Comparison of ENCODE assay signal across 9 mouse cellular contexts in the genomic region with DNA sequence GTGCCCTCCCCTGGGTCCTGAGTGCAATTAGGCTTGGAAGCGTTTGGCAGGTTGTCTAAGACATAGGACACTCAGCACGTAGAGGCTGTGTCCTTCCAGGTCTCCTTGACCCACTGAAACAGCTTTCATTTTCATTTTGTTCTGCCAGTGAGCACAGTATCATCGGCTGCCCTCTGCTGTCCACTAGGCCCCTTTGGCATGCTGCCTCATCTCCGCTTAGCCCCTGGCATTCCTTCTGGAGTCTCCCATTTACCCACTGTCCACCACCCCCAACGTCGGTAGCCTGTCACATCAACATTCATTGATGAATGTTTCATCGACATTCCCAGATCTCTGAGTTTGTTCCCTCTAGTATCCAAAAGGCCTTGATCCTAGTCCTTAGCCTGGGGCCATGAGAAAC. TPM values are rescaled to one million over a fixed set of nuclear protein-coding genes. Genes with fewer than 3 reads are reported as not detected.
DNase-seq lines count a peak whose midpoint lies in the region; ATAC-seq and TF ChIP-seq lines count a peak whose summit lies in the region.
"Had no signal": no experiment of that assay in that cellular context is flagged by ENCODE, and none has a peak within 500 bp of the region (broad histone marks: within the 10 kb centered on the region; RNA-seq: fewer than 3 reads in every experiment).

No protein-coding gene starts in this region.

- ATAC-seq in heart, embryonic 13.5 days (ENCODE audit: extremely low read depth, insufficient number of reproducible peaks, low FRiP score, low TSS enrichment): no peak
- ATAC-seq in limb, embryonic 14.5 days (ENCODE audit: low FRiP score, low read depth): no peak
- no peak for ATAC-seq in stomach, embryonic 16.5 days (ENCODE audit: insufficient read depth, low FRiP score)

- DNase-seq in ovary, postnatal 14 days (ENCODE audit: low spot score): peak; percentile 22
- no peak for DNase-seq in ovary, adult 18-20 months (ENCODE audit: low spot score)
- no peak for DNase-seq in limb, embryonic 14.5 days (ENCODE audit: low spot score)
- DNase-seq in urinary bladder, postnatal 25 days (ENCODE audit: low spot score): no peak
- no peak for DNase-seq in urinary bladder, postnatal 4 days (ENCODE audit: low spot score in 2 of 2)
- DNase-seq in right cerebral cortex, postnatal 14 days: no peak

- TF ChIP-seq POLR2A in limb, embryonic 14.5 days (IDR thresholded peaks at IDR 0.05; ENCODE audit: borderline replicate concordance, extremely low read depth, insufficient read depth, insufficient read length): no peak

- no peaks in the 10 kb centered on the region for H3K36me3 ChIP-seq in heart, embryonic 13.5 days
- H3K36me3 ChIP-seq in limb, embryonic 14.5 days (ENCODE audit: control insufficient read depth, insufficient read depth, low read length): no peaks in the 10 kb centered on the region
- no peaks in the 10 kb centered on the region for H3K36me3 ChIP-seq in stomach, embryonic 16.5 days (ENCODE audit: control insufficient read depth, insufficient read depth, low read length)

- 55% methylated on average over 7 of the region's 7 CpGs for WGBS in heart, embryonic 13.5 days
- 86% methylated on average over 7 of the region's 7 CpGs for WGBS in limb, embryonic 14.5 days
- WGBS in stomach, embryonic 16.5 days: 79% methylated on average over 7 of the region's 7 CpGs

- peak overlapping the region; percentile 74 for H3K9ac ChIP-seq in heart, embryonic 13.5 days
- H3K9ac ChIP-seq in limb, embryonic 14.5 days (ENCODE audit: low read depth, low read length, severe bottlenecking): no peak overlapping the region
- peak overlapping the region; percentile 53 for H3K9ac ChIP-seq in stomach, embryonic 16.5 days (ENCODE audit: low read length)

- H3K9me3 ChIP-seq in heart, embryonic 13.5 days: no peaks in the 10 kb centered on the region
- H3K9me3 ChIP-seq in limb, embryonic 14.5 days (ENCODE audit: control insufficient read depth, low read length): no peaks in the 10 kb centered on the region
- no peaks in the 10 kb centered on the region for H3K9me3 ChIP-seq in stomach, embryonic 16.5 days (replicated peaks; ENCODE audit: control insufficient read depth, low read length)

- peaks cover 18% of the 10 kb centered on the region for H3K4me1 ChIP-seq in heart, embryonic 13.5 days
- H3K4me1 ChIP-seq in limb, embryonic 14.5 days (ENCODE audit: control insufficient read depth, insufficient read depth, low read length): no peaks in the 10 kb centered on the region
- H3K4me1 ChIP-seq in stomach, embryonic 16.5 days (ENCODE audit: control insufficient read depth, insufficient read depth, low read length): no peaks in the 10 kb centered on the region

- H3K27ac ChIP-seq in heart, embryonic 13.5 days (replicated peaks): peak overlapping the region; percentile 90
- no peak overlapping the region for H3K27ac ChIP-seq in limb, embryonic 14.5 days (replicated peaks; ENCODE audit: low read depth, low read length)
- peak overlapping the region; percentile 76 for H3K27ac ChIP-seq in stomach, embryonic 16.5 days (ENCODE audit: low read length)

- no peaks in the 10 kb centered on the region for H3K27me3 ChIP-seq in heart, embryonic 13.5 days (replicated peaks)
- no peaks in the 10 kb centered on the region for H3K27me3 ChIP-seq in limb, embryonic 14.5 days (ENCODE audit: control insufficient read depth, insufficient read depth, low read length)
- H3K27me3 ChIP-seq in stomach, embryonic 16.5 days (ENCODE audit: control insufficient read depth, insufficient read depth, low read length): no peaks in the 10 kb centered on the region

- H3K4me3 ChIP-seq in heart, embryonic 13.5 days: peak overlapping the region; percentile 44
- 0 out of 2 replicates have a peak overlapping the region, but pooled peaks have one; percentile 1 for H3K4me3 ChIP-seq in limb, embryonic 14.5 days (replicated peaks; ENCODE audit: low read length)
- peak overlapping the region; percentile 26 for H3K4me3 ChIP-seq in stomach, embryonic 16.5 days (replicated peaks; ENCODE audit: low read length)

- H3K4me2 ChIP-seq in heart, embryonic 13.5 days: peak overlapping the region; percentile 62
- H3K4me2 ChIP-seq in limb, embryonic 14.5 days (replicated peaks; ENCODE audit: low read depth, low read length, severe bottlenecking): no peak overlapping the region
- no peak overlapping the region for H3K4me2 ChIP-seq in stomach, embryonic 16.5 days (ENCODE audit: low read depth, low read length)

RNA-seq across cellular contexts. Expression of gene Icam2, which starts 6.0 kb away (rescaled TPM):
- polyA plus RNA-seq in heart, embryonic 13.5 days (2015; fragmentation: Nextera tagmentation; extraction: Ambion mirVana): 77.7 and 86.1 TPM in 2 replicates
- 32.8 and 34.5 TPM in 2 replicates for polyA plus RNA-seq in limb, embryonic 14.5 days (2012; rRNA removed)
- polyA plus RNA-seq in limb, embryonic 14.5 days (2014; fragmentation: Nextera tagmentation; extraction: Ambion mirVana): 42.9 and 46.4 TPM in 2 replicates
- 39.5 and 40.6 TPM in 2 replicates for polyA plus RNA-seq in stomach, embryonic 16.5 days (2015; fragmentation: Nextera tagmentation; extraction: Ambion mirVana)

RNA-seq across cellular contexts. Expression of gene Prr29, which starts 16.6 kb away (rescaled TPM):
- polyA plus RNA-seq in heart, embryonic 13.5 days (2015; fragmentation: Nextera tagmentation; extraction: Ambion mirVana): 0.15 and 0.27 TPM in 2 replicates
- polyA plus RNA-seq in limb, embryonic 14.5 days (2012; rRNA removed): 1.1 TPM in 2 replicates
- 0.59 TPM in 1 of 2 replicates, not detected in the other for polyA plus RNA-seq in limb, embryonic 14.5 days (2014; fragmentation: Nextera tagmentation; extraction: Ambion mirVana)
- 0.62 and 0.96 TPM in 2 replicates for polyA plus RNA-seq in stomach, embryonic 16.5 days (2015; fragmentation: Nextera tagmentation; extraction: Ambion mirVana)
- polyA plus RNA-seq: limb, embryonic 11.5 days had no signal

RNA-seq across cellular contexts. Expression of gene Scn4a, which starts 28.8 kb away (rescaled TPM):
- 0.03 and 0.08 TPM in 2 replicates for polyA plus RNA-seq in heart, embryonic 13.5 days (2015; fragmentation: Nextera tagmentation; extraction: Ambion mirVana)
- polyA plus RNA-seq in limb, embryonic 14.5 days (2012; rRNA removed): 2.0 and 2.5 TPM in 2 replicates
- 0.15 and 0.30 TPM in 2 replicates for polyA plus RNA-seq in limb, embryonic 14.5 days (2014; fragmentation: Nextera tagmentation; extraction: Ambion mirVana)
- polyA plus RNA-seq in stomach, embryonic 16.5 days (2015; fragmentation: Nextera tagmentation; extraction: Ambion mirVana): 0.04 and 0.30 TPM in 2 replicates
